Mouse (Mus musculus) kidney, embryonic 15.5 days (tissue): Measurements from ENCODE around the gene Gm45785. TPM values are rescaled to one million over a fixed set of nuclear protein-coding genes. Genes with fewer than 3 reads are reported as not detected.

Experiments used
- ATAC-seq: fragments of 200-750 bp; cut with Nextera tagmentation; replicated peaks from 2 replicates; pipeline ENCODE4 v1.8.0; 2017; ENCODE audit warnings: moderate TSS enrichment; ENCODE audit not compliant: low FRiP score
- H3K27ac ChIP-seq: fragments of 300-500 bp; sonication (generic); 2 replicates; pipeline ENCODE4 v1.5.1; 2015; ENCODE audit warnings: mild to moderate bottlenecking, inconsistent platforms
- H3K27me3 ChIP-seq: fragments of 300-500 bp; sonication (generic); 2 replicates; pipeline ENCODE4 v1.6.1; 2015; ENCODE audit warnings: inconsistent platforms
- H3K36me3 ChIP-seq: fragments of 300-500 bp; sonication (generic); 2 replicates; pipeline ENCODE4 v1.6.1; 2015; ENCODE audit warnings: inconsistent platforms
- H3K4me1 ChIP-seq: fragments of 300-500 bp; sonication (generic); 2 replicates; pipeline ENCODE4 v1.6.1; 2015; ENCODE audit warnings: inconsistent platforms
- H3K4me2 ChIP-seq: fragments of 300-500 bp; sonication (generic); 2 replicates; pipeline ENCODE4 v1.6.1; 2015; ENCODE audit warnings: moderate library complexity, mild to moderate bottlenecking, inconsistent platforms
- H3K4me3 ChIP-seq: fragments of 300-500 bp; sonication (generic); replicated peaks from 2 replicates; pipeline ENCODE4 v1.5.1; 2015; ENCODE audit warnings: mild to moderate bottlenecking, inconsistent platforms
- H3K9ac ChIP-seq: fragments of 300-500 bp; sonication (generic); 2 replicates; pipeline ENCODE4 v1.6.1; 2015; ENCODE audit warnings: mild to moderate bottlenecking, inconsistent platforms
- H3K9me3 ChIP-seq: fragments of 300-500 bp; sonication (generic); replicated peaks from 2 replicates; pipeline ENCODE4 v1.6.1; 2016; ENCODE audit warnings: inconsistent platforms
- WGBS: fragments of 180-500 bp; shearing (Covaris S2); methylation state at CpG from one replicate; pipeline ENCODE4 v1.1.7; 2015; ENCODE audit warnings: mixed read lengths; 5-methylcytosine and 5-hydroxymethylcytosine counted together
- polyA plus RNA-seq: library from polyadenylated mRNA; unstranded; fragments of >200 nt; fragmentation: Nextera tagmentation; extraction: Ambion mirVana; gene quantifications from 2 replicates; pipeline ENCODE4 v1.2.1, GENCODE M21; 2015

Gm45785 gene
- polyA plus RNA-seq, 1 experiment from 2014 or later, result not detected

- H3K9ac ChIP-seq, result peak overlapping the region; percentile 42; the same call in 1 of the 2 replicates
- 54% methylated on average over 5 of the region's 5 CpGs for whole genome bisulfite sequencing
These were observed 34.9 kb downstream of the Gm45785 start for GRCm38 (mm10) chr7:140821305-140821652.

GRCm38 (mm10) chr7:140820173-140820572 is 36.0 kb downstream of the Gm45785 start:
- Histone ChIP-seq H3K27me3 (no peaks in the 10 kb centered on the region), H3K9ac (no peak overlapping the region), H3K4me3 (no peak overlapping the region), H3K27ac (no peak overlapping the region), H3K4me1 (peaks cover 10% of the 10 kb centered on the region), H3K9me3 (no peaks in the 10 kb centered on the region), H3K36me3 (no peaks in the 10 kb centered on the region), H3K4me2 (no peak overlapping the region)
- ATAC-seq, result no peak
- WGBS, result 63% methylated on average over 4 of the region's 4 CpGs

More at GRCm38 (mm10) chr7:140821305-140821652, 34.9 kb downstream of the Gm45785 start:
- H3K27me3 ChIP-seq, result no peaks in the 10 kb centered on the region
- H3K4me1 ChIP-seq, result peaks cover 10% of the 10 kb centered on the region
- ATAC-seq, result 0 out of 2 replicates have a peak, but pooled peaks have one; percentile 22
- H3K9me3 ChIP-seq, result no peaks in the 10 kb centered on the region
- H3K36me3 ChIP-seq, result no peaks in the 10 kb centered on the region
- no peak overlapping the region for H3K27ac ChIP-seq
- peak overlapping the region; percentile 90 for H3K4me2 ChIP-seq
- peak overlapping the region; percentile 56 for H3K4me3 ChIP-seq

DNA sequence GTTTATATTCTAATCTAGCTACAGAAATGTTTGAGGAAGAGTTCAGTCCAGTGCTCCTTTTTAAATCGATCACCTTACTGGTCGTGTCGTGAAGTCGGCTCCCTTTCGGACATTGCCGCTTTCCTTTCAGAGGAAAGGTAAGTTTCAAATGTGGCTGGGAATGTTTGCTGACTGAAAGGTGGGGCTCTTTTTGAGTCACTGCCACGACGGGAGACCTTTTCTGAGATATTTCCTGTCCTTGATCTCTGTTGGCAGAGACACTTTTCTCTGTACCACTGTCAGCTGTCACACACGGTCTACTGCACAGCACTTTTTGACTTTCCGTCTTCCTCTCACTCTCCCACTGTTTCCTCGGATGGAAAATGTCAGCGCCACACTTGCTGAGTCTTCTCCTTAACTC is 43.3 kb downstream of the Gm45785 start:
- no peaks in the 10 kb centered on the region for H3K27me3 ChIP-seq
- H3K4me1 ChIP-seq, result no peaks in the 10 kb centered on the region
- H3K4me2 ChIP-seq, result no peak overlapping the region
- 87% methylated on average over 12 of the region's 12 CpGs for WGBS
- no peak overlapping the region for H3K27ac ChIP-seq
- peaks cover 17% of the 10 kb centered on the region for H3K36me3 ChIP-seq
- H3K9ac ChIP-seq, result no peak overlapping the region
- no peaks in the 10 kb centered on the region for H3K9me3 ChIP-seq
- ATAC-seq, result no peak
- H3K4me3 ChIP-seq, result no peak overlapping the region

DNA sequence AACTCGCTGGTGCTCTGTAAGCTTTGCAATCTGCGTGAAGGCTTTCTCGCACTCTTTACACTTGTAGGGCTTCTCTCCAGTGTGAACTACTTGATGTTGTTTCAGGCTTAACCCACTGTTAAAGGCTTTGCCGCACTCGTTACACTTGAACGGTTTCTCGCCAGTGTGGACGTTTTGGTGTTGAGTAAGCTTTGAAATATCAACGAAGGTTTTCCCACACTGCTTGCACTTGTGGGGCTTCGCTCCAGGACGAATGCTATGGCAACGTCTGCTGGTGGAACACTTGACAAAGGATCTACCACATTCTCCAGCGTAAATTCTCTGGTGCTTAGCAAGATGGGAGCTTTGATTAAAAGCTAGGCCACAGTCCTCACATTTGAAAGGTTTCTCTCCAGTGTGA is 44.4 kb downstream of the Gm45785 start:
- Histone ChIP-seq H3K4me1 (no peaks in the 10 kb centered on the region), H3K36me3 (peaks cover 17% of the 10 kb centered on the region), H3K4me2 (no peak overlapping the region), H3K9ac (no peak overlapping the region), H3K4me3 (no peak overlapping the region), H3K27me3 (no peaks in the 10 kb centered on the region), H3K9me3 (no peaks in the 10 kb centered on the region), H3K27ac (no peak overlapping the region)
- no peak for ATAC-seq
- WGBS, result 83% methylated on average over 13 of the region's 13 CpGs

DNA sequence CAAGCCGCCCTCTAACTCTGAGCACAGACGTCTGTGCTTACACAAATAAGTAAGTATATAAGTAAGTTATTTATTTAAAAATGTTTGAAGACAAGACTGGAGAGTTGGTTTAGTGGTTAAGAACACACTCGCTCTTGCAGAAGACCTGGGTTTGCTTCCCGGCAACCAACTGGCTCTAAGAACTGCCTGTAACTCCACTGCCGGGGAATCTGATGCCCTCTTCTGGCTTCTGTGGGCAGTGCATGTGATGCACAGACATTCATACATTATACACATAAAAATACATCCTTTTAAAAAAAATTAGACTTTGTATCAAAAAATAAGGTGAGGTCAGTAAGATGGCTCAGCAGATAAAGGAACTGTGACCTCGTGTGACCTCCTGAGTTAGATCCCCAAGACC is 45.6 kb downstream of the Gm45785 start:
- ATAC-seq, result no peak
- 93% methylated on average over 6 of the region's 6 CpGs for WGBS
- Histone ChIP-seq H3K4me3 (no peak overlapping the region), H3K4me2 (no peak overlapping the region), H3K27me3 (no peaks in the 10 kb centered on the region), H3K9me3 (no peaks in the 10 kb centered on the region), H3K9ac (no peak overlapping the region), H3K27ac (no peak overlapping the region), H3K4me1 (no peaks in the 10 kb centered on the region), H3K36me3 (peaks cover 17% of the 10 kb centered on the region)

GRCm38 (mm10) chr7:140805704-140806103 is 50.4 kb downstream of the Gm45785 start:
- no peak for ATAC-seq

GRCm38 (mm10) chr7:140802629-140803028 is 53.5 kb downstream of the Gm45785 start:
- Histone ChIP-seq H3K36me3 (no peaks in the 10 kb centered on the region), H3K4me3 (no peak overlapping the region), H3K9me3 (no peaks in the 10 kb centered on the region), H3K9ac (no peak overlapping the region), H3K4me1 (peaks cover 5% of the 10 kb centered on the region; the same call in 1 of the 2 replicates), H3K27me3 (no peaks in the 10 kb centered on the region), H3K27ac (no peak overlapping the region), H3K4me2 (no peak overlapping the region)
- WGBS, result 32% methylated on average over 6 of the region's 6 CpGs
- 0 out of 2 replicates have a peak, but pooled peaks have one; percentile 53 for ATAC-seq

More at GRCm38 (mm10) chr7:140805704-140806103, 50.4 kb downstream of the Gm45785 start:
- 16% methylated on average over 1 of the region's 1 CpGs for WGBS
- Histone ChIP-seq H3K9ac (no peak overlapping the region), H3K9me3 (no peaks in the 10 kb centered on the region), H3K27ac (no peak overlapping the region), H3K4me3 (no peak overlapping the region), H3K36me3 (peaks cover 3% of the 10 kb centered on the region; the same call in 1 of the 2 replicates), H3K27me3 (no peaks in the 10 kb centered on the region), H3K4me1 (peaks cover 5% of the 10 kb centered on the region; the same call in 1 of the 2 replicates), H3K4me2 (no peak overlapping the region)

GRCm38 (mm10) chr7:140798212-140798611 is 57.9 kb downstream of the Gm45785 start:
- no peak overlapping the region for H3K27ac ChIP-seq
- H3K4me2 ChIP-seq, result no peak overlapping the region
- no peaks in the 10 kb centered on the region for H3K9me3 ChIP-seq
- H3K4me3 ChIP-seq, result no peak overlapping the region
- H3K9ac ChIP-seq, result no peak overlapping the region
- no peaks in the 10 kb centered on the region for H3K36me3 ChIP-seq
- no peaks in the 10 kb centered on the region for H3K27me3 ChIP-seq
- no peak; the same call in 1 of the 2 replicates for ATAC-seq
- peaks cover 5% of the 10 kb centered on the region; the same call in 1 of the 2 replicates for H3K4me1 ChIP-seq
- 71% methylated on average over 2 of the region's 2 CpGs for WGBS

GRCm38 (mm10) chr7:140797619-140798018 is 58.5 kb downstream of the Gm45785 start:
- WGBS, result 85% methylated on average over 3 of the region's 3 CpGs

DNA sequence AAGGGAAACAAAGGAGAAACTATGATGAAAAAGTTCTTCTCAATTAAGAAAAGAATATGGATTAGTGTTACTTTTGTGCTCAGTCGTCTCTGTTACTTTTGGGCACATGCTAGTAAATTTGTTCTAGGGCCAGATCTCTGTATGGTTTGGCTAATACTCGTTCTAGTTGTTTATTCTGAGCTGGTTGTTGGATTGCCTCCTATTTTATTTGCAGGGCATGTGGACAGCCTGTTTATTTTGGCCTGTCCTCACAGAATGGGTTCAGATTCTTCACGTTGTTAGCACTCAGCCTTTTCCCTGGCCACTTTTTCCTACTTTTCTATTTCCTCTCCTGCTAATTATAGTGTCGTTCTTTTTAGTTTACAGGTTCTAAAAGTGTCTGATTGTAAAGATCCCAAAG is 62.6 kb downstream of the Gm45785 start:
- Histone ChIP-seq H3K4me1 (no peaks in the 10 kb centered on the region), H3K9me3 (no peaks in the 10 kb centered on the region), H3K9ac (no peak overlapping the region), H3K27ac (no peak overlapping the region), H3K27me3 (no peaks in the 10 kb centered on the region), H3K36me3 (no peaks in the 10 kb centered on the region), H3K4me3 (no peak overlapping the region), H3K4me2 (no peak overlapping the region)
- WGBS, result 59% methylated on average over 4 of the region's 4 CpGs
- ATAC-seq, result no peak

More at GRCm38 (mm10) chr7:140797619-140798018, 58.5 kb downstream of the Gm45785 start:
- H3K9me3 ChIP-seq, result no peaks in the 10 kb centered on the region
- ATAC-seq, result no peak; the same call in 1 of the 2 replicates
- H3K4me2 ChIP-seq, result no peak overlapping the region
- no peaks in the 10 kb centered on the region for H3K36me3 ChIP-seq
- H3K27ac ChIP-seq, result no peak overlapping the region
- H3K4me1 ChIP-seq, result peaks cover 3% of the 10 kb centered on the region; the same call in 1 of the 2 replicates
- no peak overlapping the region for H3K4me3 ChIP-seq
- H3K9ac ChIP-seq, result no peak overlapping the region
- no peaks in the 10 kb centered on the region for H3K27me3 ChIP-seq

GRCm38 (mm10) chr7:140788053-140788435 is 68.1 kb downstream of the Gm45785 start:
- Histone ChIP-seq H3K4me2 (no peak overlapping the region), H3K9ac (no peak overlapping the region), H3K4me1 (no peaks in the 10 kb centered on the region), H3K27me3 (no peaks in the 10 kb centered on the region), H3K9me3 (no peaks in the 10 kb centered on the region), H3K27ac (no peak overlapping the region), H3K4me3 (no peak overlapping the region), H3K36me3 (no peaks in the 10 kb centered on the region)
- no peak for ATAC-seq
- WGBS, result 87% methylated on average over 7 of the region's 7 CpGs

- H3K36me3 ChIP-seq, result no peaks in the 10 kb centered on the region
These were observed 68.6 kb downstream of the Gm45785 start, which contains the start of gene Syce1 for GRCm38 (mm10) chr7:140787406-140788052. TSS of gene Syce1 (minus strand) at chr7:140787852.

More at GRCm38 (mm10) chr7:140787406-140788052, 68.6 kb downstream of the Gm45785 start, which contains the start of gene Syce1:
- no peak for ATAC-seq
- Histone ChIP-seq H3K4me3 (no peak within 1 kb of the TSS), H3K9ac (no peak within 1 kb of the TSS), H3K4me2 (no peak within 1 kb of the TSS), H3K27me3 (no peaks in the 10 kb centered on the region), H3K9me3 (no peaks in the 10 kb centered on the region), H3K4me1 (no peaks in the 10 kb centered on the region), H3K27ac (no peak within 1 kb of the TSS)
- WGBS, result 84% methylated on average over 33 of the region's 33 CpGs
